Mouse (Mus musculus) liver, embryonic 12.5 days (tissue): ENCODE data around the gene Ptpn7. TPM values are rescaled to one million over a fixed set of nuclear protein-coding genes. Genes with fewer than 3 reads are reported as not detected.

Experiments used
- ATAC-seq: fragments of 200-750 bp; cut with Nextera tagmentation; 2 replicates; pipeline ENCODE4 v1.8.0; 2017; ENCODE audit warnings: moderate number of reproducible peaks, mild to moderate bottlenecking, moderate library complexity
- H3K27ac ChIP-seq: fragments of 300-500 bp; sonication (generic); 2 replicates; pipeline ENCODE4 v1.5.1; 2016; ENCODE audit warnings: mild to moderate bottlenecking
- H3K27me3 ChIP-seq: fragments of 300-500 bp; sonication (generic); replicated peaks from 2 replicates; pipeline ENCODE4 v1.6.1; 2016; ENCODE audit warnings: mild to moderate bottlenecking, moderate library complexity
- H3K36me3 ChIP-seq: fragments of 300-500 bp; sonication (generic); 2 replicates; pipeline ENCODE4 v1.6.1; 2016; ENCODE audit warnings: mild to moderate bottlenecking, moderate library complexity
- H3K4me1 ChIP-seq: fragments of 300-500 bp; sonication (generic); 2 replicates; pipeline ENCODE4 v1.6.1; 2016
- H3K4me2 ChIP-seq: fragments of 300-500 bp; sonication (generic); 2 replicates; pipeline ENCODE4 v1.6.1; 2016; ENCODE audit warnings: mild to moderate bottlenecking, moderate library complexity
- H3K4me3 ChIP-seq: fragments of 300-500 bp; sonication (generic); 2 replicates; pipeline ENCODE4 v1.5.1; 2016; ENCODE audit warnings: mild to moderate bottlenecking, moderate library complexity
- H3K9ac ChIP-seq: fragments of 300-500 bp; sonication (generic); 2 replicates; pipeline ENCODE4 v1.6.1; 2016; ENCODE audit warnings: mild to moderate bottlenecking, moderate library complexity
- H3K9me3 ChIP-seq: fragments of 300-500 bp; sonication (generic); replicated peaks from 2 replicates; pipeline ENCODE4 v1.6.1; 2016; ENCODE audit warnings: mild to moderate bottlenecking, moderate library complexity
- WGBS: fragments of 180-500 bp; shearing (Covaris S2); methylation state at CpG from one replicate; pipeline ENCODE4 v1.1.7; 2016; ENCODE audit not compliant: insufficient replicate concordance; 5-methylcytosine and 5-hydroxymethylcytosine counted together
- polyA plus RNA-seq: library from polyadenylated mRNA; unstranded; fragments of >200 nt; fragmentation: Nextera tagmentation; extraction: Ambion mirVana; gene quantifications from 2 replicates; pipeline ENCODE4 v1.2.1, GENCODE M21; 2016

The Ptpn7 gene
- polyA plus RNA-seq, 1 experiment from 2014 or later = 25.9 TPM

DNA sequence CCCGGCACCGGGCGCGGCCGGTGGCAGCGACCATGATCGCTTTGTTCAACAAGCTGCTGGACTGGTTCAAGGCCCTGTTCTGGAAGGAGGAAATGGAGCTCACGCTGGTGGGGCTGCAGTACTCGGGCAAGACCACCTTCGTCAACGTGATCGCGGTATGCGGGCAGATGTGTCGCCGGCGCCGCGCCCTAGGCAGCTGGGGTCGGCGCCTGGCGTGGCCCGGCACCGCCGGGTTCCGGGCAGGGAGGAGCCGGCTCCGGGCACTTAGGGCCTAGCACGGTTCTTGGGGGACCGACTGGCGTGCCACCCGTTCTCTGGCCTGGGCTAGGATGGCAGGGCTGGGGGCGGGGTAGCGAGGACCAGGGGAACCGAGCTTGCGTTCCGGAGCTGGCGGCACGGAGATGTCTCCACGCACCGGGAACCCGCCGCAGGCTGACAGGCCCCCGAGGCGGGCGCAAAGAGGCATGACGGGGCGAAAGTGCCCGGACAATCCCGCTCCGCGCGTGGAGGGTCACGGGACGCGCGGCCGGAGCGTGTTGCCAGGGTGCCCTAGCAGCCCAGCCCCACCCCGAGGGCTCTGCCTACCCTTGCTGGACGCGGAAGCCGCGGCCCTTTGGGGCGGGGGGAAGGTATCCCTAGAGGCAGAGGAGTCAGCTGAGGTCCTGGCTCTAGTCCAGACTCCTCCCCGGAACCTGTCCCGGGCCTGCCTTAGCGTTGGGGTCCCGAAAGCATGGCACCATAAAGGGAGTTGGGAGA, 14.6 kb downstream of the Ptpn7 start:
- under 1% methylated on average over 69 of the region's 69 CpGs for WGBS
- peak; percentile 68 for ATAC-seq
- H3K27ac ChIP-seq = peak overlapping the region; percentile 83
- peak overlapping the region; percentile 82 for H3K9ac ChIP-seq
- peak overlapping the region; percentile 78 for H3K4me3 ChIP-seq
- H3K4me1 ChIP-seq = peaks cover 26% of the 10 kb centered on the region
- no peaks in the 10 kb centered on the region for H3K9me3 ChIP-seq
- peaks cover 5% of the 10 kb centered on the region; the same call in 1 of the 2 replicates for H3K27me3 ChIP-seq
- H3K36me3 ChIP-seq = peaks cover 21% of the 10 kb centered on the region
- H3K4me2 ChIP-seq = peak overlapping the region; percentile 98

DNA sequence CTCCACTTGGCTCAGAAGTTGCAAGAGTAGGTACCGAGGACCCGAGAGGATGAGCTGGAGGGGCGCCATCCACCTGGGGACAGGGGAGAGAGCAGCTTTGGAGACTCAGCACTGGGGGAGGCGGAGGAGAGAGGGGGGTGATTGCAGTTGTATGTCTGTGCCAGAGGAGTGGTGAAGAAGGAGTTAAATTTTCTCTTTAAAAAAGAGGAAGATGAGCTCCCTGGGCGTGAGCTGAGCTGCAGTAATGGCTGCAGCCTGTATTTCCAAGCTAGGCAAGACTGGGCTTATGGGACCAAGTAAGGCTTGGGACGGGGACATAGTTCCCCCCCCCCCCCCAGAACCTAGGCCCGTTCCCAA, 15.2 kb downstream of the Ptpn7 start:
- Histone ChIP-seq H3K27me3 (peaks cover 5% of the 10 kb centered on the region; the same call in 1 of the 2 replicates), H3K27ac (peak overlapping the region; percentile 83), H3K4me1 (peaks cover 26% of the 10 kb centered on the region), H3K9ac (peak overlapping the region; percentile 82), H3K4me2 (peak overlapping the region; percentile 98), H3K36me3 (peaks cover 18% of the 10 kb centered on the region), H3K4me3 (peak overlapping the region; percentile 78), H3K9me3 (no peaks in the 10 kb centered on the region)
- WGBS = 5% methylated on average over 7 of the region's 7 CpGs
- no peak for ATAC-seq

- 76% methylated on average over 4 of the region's 4 CpGs for WGBS
- Histone ChIP-seq H3K4me3 (peak overlapping the region; percentile 78; the same call in 1 of the 2 replicates), H3K36me3 (peaks cover 10% of the 10 kb centered on the region), H3K4me2 (peak overlapping the region; percentile 98), H3K9ac (no peak overlapping the region), H3K9me3 (no peaks in the 10 kb centered on the region), H3K27me3 (0 out of 2 replicates have a peak, but pooled peaks cover under 1% of the 10 kb centered on the region), H3K4me1 (peaks cover 26% of the 10 kb centered on the region), H3K27ac (peak overlapping the region; percentile 13; the same call in 1 of the 2 replicates)
- ATAC-seq = no peak
Measured at GRCm38 (mm10) chr1:135148476-135148875, 16.0 kb downstream of the Ptpn7 start.

DNA sequence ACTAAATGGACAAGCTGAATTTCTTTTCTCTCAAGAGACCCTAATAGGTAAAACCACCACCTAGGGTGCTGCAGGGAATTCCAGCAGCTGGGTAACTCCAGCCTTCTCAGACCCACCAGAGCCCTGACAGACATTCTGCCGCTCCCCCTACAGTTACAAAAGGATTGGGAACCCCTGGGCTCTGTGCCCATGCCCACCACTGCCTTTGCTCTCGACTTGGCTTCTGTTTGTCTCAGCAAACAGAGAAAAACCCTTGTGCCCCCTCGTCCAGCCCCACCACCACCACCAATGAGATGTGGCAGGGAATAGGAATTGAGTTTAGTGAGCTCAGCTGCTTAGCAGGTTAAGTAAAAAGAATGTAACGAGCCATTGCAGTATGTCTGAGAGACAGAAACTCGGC, 16.5 kb downstream of the Ptpn7 start:
- Histone ChIP-seq H3K4me3 (no peak overlapping the region), H3K27me3 (no peaks in the 10 kb centered on the region), H3K36me3 (peaks cover 5% of the 10 kb centered on the region), H3K27ac (no peak overlapping the region), H3K4me2 (no peak overlapping the region), H3K4me1 (peaks cover 28% of the 10 kb centered on the region), H3K9me3 (no peaks in the 10 kb centered on the region), H3K9ac (no peak overlapping the region)
- no peak for ATAC-seq
- 75% methylated on average over 5 of the region's 5 CpGs for WGBS

DNA sequence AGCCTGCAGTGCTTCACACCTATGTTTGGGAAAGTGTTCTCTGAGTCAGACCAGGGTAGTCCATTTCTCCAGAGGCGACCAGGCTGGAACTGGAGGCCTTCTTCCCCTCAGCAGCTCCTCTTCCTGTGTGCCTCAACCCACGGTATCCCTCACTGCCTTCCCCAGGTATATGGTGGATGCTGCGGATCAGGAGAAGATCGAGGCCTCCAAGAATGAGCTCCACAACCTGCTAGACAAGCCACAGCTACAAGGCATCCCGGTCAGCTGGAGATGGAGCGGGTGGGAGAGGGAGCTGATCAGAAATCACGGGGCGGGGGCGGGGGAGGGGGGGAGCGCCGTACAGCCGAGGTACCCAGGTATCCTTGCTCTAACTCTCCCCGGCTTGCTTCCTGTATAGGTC, 21.5 kb downstream of the Ptpn7 start:
- Histone ChIP-seq H3K9me3 (no peaks in the 10 kb centered on the region), H3K4me1 (peaks cover 16% of the 10 kb centered on the region), H3K4me3 (no peak overlapping the region), H3K27me3 (0 out of 2 replicates have a peak, but pooled peaks cover 2% of the 10 kb centered on the region), H3K4me2 (peak overlapping the region; percentile 46), H3K27ac (0 out of 2 replicates have a peak overlapping the region, but pooled peaks have one; percentile 21), H3K36me3 (peaks cover 20% of the 10 kb centered on the region), H3K9ac (no peak overlapping the region)
- 60% methylated on average over 12 of the region's 13 CpGs for WGBS
- ATAC-seq = no peak

DNA sequence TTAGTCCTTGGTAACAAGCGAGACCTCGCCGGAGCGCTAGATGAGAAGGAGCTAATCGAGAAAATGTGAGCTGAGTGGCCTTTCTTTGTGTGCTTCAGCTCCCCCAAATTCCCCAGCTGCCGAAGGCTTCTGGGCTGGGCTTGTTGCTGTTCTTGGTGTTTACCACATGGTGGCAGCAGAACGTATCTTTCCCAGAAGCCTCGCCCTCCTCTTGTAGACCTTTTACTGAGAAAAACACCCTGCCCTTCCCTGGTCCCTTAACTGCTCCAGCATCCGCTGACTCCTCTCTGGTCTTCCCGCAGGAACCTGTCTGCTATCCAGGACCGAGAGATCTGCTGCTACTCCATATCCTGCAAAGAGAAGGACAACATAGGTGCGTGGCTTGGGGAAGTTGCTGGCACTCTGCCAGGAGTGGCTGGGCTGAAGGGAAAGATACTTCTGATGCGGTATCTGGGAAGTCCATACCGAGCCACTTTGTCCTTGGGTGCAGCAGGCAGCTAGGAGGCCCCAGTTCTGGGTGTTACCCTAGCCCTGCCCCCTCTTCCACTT, 22.0 kb downstream of the Ptpn7 start:
- no peak overlapping the region for H3K9ac ChIP-seq

GRCm38 (mm10) chr1:135156300-135156699, 23.8 kb downstream of the Ptpn7 start:
- H3K4me3 ChIP-seq = no peak overlapping the region
- H3K27me3 ChIP-seq = 0 out of 2 replicates have a peak, but pooled peaks cover 12% of the 10 kb centered on the region
- H3K36me3 ChIP-seq = peaks cover 17% of the 10 kb centered on the region
- no peak overlapping the region for H3K27ac ChIP-seq
- ATAC-seq = no peak
- H3K4me1 ChIP-seq = peaks cover 16% of the 10 kb centered on the region
- H3K9ac ChIP-seq = no peak overlapping the region
- no peaks in the 10 kb centered on the region for H3K9me3 ChIP-seq
- no peak overlapping the region for H3K4me2 ChIP-seq
- 75% methylated on average over 6 of the region's 6 CpGs for WGBS

More for the DNA sequence above, 22.0 kb downstream of the Ptpn7 start:
- Histone ChIP-seq H3K4me3 (no peak overlapping the region), H3K36me3 (peaks cover 20% of the 10 kb centered on the region), H3K27ac (peak overlapping the region; percentile 34), H3K4me1 (peaks cover 16% of the 10 kb centered on the region), H3K27me3 (0 out of 2 replicates have a peak, but pooled peaks cover 7% of the 10 kb centered on the region), H3K4me2 (peak overlapping the region; percentile 46), H3K9me3 (no peaks in the 10 kb centered on the region)
- 15% methylated on average over 14 of the region's 14 CpGs for WGBS
- peak; percentile 75 for ATAC-seq

- no peak overlapping the region for H3K4me2 ChIP-seq
- 54% methylated on average over 5 of the region's 5 CpGs for WGBS
- peaks cover 16% of the 10 kb centered on the region for H3K36me3 ChIP-seq
- 0 out of 2 replicates have a peak, but pooled peaks cover 12% of the 10 kb centered on the region for H3K27me3 ChIP-seq
- no peak overlapping the region for H3K27ac ChIP-seq
- no peaks in the 10 kb centered on the region for H3K9me3 ChIP-seq
- no peak overlapping the region for H3K9ac ChIP-seq
- peaks cover 16% of the 10 kb centered on the region for H3K4me1 ChIP-seq
- ATAC-seq = no peak
- no peak overlapping the region for H3K4me3 ChIP-seq
Measured at GRCm38 (mm10) chr1:135158633-135159032, 26.1 kb downstream of the Ptpn7 start.

GRCm38 (mm10) chr1:135159074-135159473, 26.6 kb downstream of the Ptpn7 start:
- Histone ChIP-seq H3K36me3 (peaks cover 16% of the 10 kb centered on the region), H3K4me3 (no peak overlapping the region), H3K4me2 (no peak overlapping the region), H3K27ac (no peak overlapping the region), H3K9ac (no peak overlapping the region), H3K9me3 (no peaks in the 10 kb centered on the region), H3K27me3 (0 out of 2 replicates have a peak, but pooled peaks cover 12% of the 10 kb centered on the region), H3K4me1 (peaks cover 13% of the 10 kb centered on the region)
- WGBS = 64% methylated on average over 7 of the region's 7 CpGs
- ATAC-seq = no peak

GRCm38 (mm10) chr1:135159556-135160123, 27.1 kb downstream of the Ptpn7 start:
- no peak for ATAC-seq
- Histone ChIP-seq H3K27ac (no peak overlapping the region), H3K9me3 (no peaks in the 10 kb centered on the region), H3K9ac (no peak overlapping the region), H3K36me3 (peaks cover 16% of the 10 kb centered on the region), H3K27me3 (0 out of 2 replicates have a peak, but pooled peaks cover 12% of the 10 kb centered on the region), H3K4me2 (no peak overlapping the region), H3K4me3 (no peak overlapping the region), H3K4me1 (peaks cover 7% of the 10 kb centered on the region)
- WGBS = 63% methylated on average over 11 of the region's 11 CpGs

DNA sequence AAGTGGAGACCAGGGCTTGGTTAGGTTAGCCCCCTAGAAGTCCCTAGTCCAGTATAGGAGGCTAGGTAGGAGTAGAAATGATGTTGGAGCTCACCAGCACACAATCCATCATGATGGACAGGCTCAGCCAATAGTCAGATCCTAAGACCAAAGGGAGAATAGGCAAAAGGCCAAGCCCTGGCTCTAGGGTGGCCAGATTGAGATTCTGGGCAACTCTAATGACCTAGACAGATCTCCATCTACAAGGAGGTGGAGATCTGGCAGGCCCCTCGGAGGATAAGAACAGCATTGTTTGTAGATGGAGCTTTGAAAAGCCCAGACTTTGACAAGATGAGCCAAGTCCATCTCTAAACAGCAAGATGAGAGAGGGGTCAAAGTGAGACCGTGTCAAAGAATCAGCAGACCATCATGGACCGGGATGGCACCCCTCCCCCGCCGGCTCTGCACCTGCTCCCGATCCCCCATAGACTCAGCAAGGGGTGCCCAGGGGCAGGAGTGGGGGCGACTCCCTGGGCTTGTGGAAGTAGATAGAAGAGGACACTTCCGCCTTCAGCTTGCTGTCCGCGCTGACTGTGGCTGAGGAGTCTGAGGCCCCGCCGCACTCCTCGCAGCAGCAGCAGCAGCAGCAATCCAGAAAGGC, 28.0 kb downstream of the Ptpn7 start:
- H3K9ac ChIP-seq = no peak overlapping the region
- no peak overlapping the region for H3K27ac ChIP-seq
- H3K27me3 ChIP-seq = 0 out of 2 replicates have a peak, but pooled peaks cover 12% of the 10 kb centered on the region
- peaks cover 10% of the 10 kb centered on the region for H3K36me3 ChIP-seq
- WGBS = 64% methylated on average over 13 of the region's 13 CpGs
- ATAC-seq = no peak; the same call in 1 of the 2 replicates
- no peak overlapping the region for H3K4me3 ChIP-seq
- no peak overlapping the region for H3K4me2 ChIP-seq
- H3K9me3 ChIP-seq = no peaks in the 10 kb centered on the region
- H3K4me1 ChIP-seq = no peaks in the 10 kb centered on the region
